Mouse (Mus musculus) forebrain, embryonic 16.5 days (tissue): ENCODE data around the gene Ssc5d. TPM values are rescaled to one million over a fixed set of nuclear protein-coding genes. Genes with fewer than 3 reads are reported as not detected.
A peak's percentile ranks its signal among the peaks of the same experiment; 100 is the strongest.

Experiments used
- ATAC-seq: fragments of 200-750 bp; cut with Nextera tagmentation; 2 replicates; pipeline ENCODE4 v1.8.0; 2017; ENCODE audit warnings: mild to moderate bottlenecking, moderate library complexity
- H3K27ac ChIP-seq: fragments of 300-500 bp; sonication (generic); 2 replicates; pipeline ENCODE4 v1.5.1; 2014; ENCODE audit warnings: low read length, control low read depth
- H3K27me3 ChIP-seq: fragments of 300-500 bp; sonication (generic); replicated peaks from 2 replicates; pipeline ENCODE4 v1.6.1; 2014; ENCODE audit warnings: low read length; ENCODE audit not compliant: control insufficient read depth, insufficient read depth
- H3K36me3 ChIP-seq: fragments of 300-500 bp; sonication (generic); 2 replicates; pipeline ENCODE4 v1.6.1; 2014; ENCODE audit not compliant: control insufficient read depth, insufficient read depth
- H3K4me1 ChIP-seq: fragments of 300-500 bp; sonication (generic); replicated peaks from 2 replicates; pipeline ENCODE4 v1.6.1; 2014; ENCODE audit warnings: low read length; ENCODE audit not compliant: control insufficient read depth, insufficient read depth
- H3K4me2 ChIP-seq: fragments of 300-500 bp; sonication (generic); 2 replicates; pipeline ENCODE4 v1.6.1; 2014; ENCODE audit warnings: mild to moderate bottlenecking, low read length, control low read depth
- H3K4me3 ChIP-seq: fragments of 300-500 bp; sonication (generic); replicated peaks from 2 replicates; pipeline ENCODE4 v1.5.1; 2014; ENCODE audit warnings: mild to moderate bottlenecking, low read length, control low read depth
- H3K9ac ChIP-seq: fragments of 300-500 bp; sonication (generic); replicated peaks from 2 replicates; pipeline ENCODE4 v1.6.1; 2014; ENCODE audit warnings: low read depth, low read length, control low read depth
- H3K9me3 ChIP-seq: fragments of 300-500 bp; sonication (generic); 2 replicates; pipeline ENCODE4 v1.6.1; 2016; ENCODE audit warnings: low read length; ENCODE audit not compliant: control insufficient read depth
- WGBS: fragments of 180-500 bp; shearing (Covaris S2); extraction: QIAGEN DNeasy Blood & Tissue Kit; methylation state at CpG from one replicate; pipeline ENCODE4 v1.1.7; 2014; 5-methylcytosine and 5-hydroxymethylcytosine counted together
- polyA plus RNA-seq: library from polyadenylated mRNA; unstranded; fragments of >200 nt; fragmentation: Nextera tagmentation; extraction: Ambion mirVana; gene quantifications from 2 replicates; pipeline ENCODE4 v1.2.1, GENCODE M21; 2015

The Ssc5d gene
- polyA plus RNA-seq, 1 experiment from 2014 or later = 0.34 TPM

GRCm38 (mm10) chr7:4917494-4917893 lies 8.1 kb upstream of the Ssc5d start:
- 85% methylated on average over 2 of the region's 2 CpGs for WGBS
- H3K27ac ChIP-seq = no peak overlapping the region
- H3K9me3 ChIP-seq = no peaks in the 10 kb centered on the region
- no peak overlapping the region for H3K9ac ChIP-seq
- H3K36me3 ChIP-seq = peaks cover 19% of the 10 kb centered on the region
- no peaks in the 10 kb centered on the region for H3K27me3 ChIP-seq
- no peak for ATAC-seq
- H3K4me3 ChIP-seq = no peak overlapping the region
- H3K4me2 ChIP-seq = no peak overlapping the region
- H3K4me1 ChIP-seq = peaks cover 29% of the 10 kb centered on the region

- no peak overlapping the region for H3K4me3 ChIP-seq
- no peak overlapping the region for H3K4me2 ChIP-seq
- no peaks in the 10 kb centered on the region for H3K9me3 ChIP-seq
- no peak overlapping the region for H3K9ac ChIP-seq
- no peak overlapping the region for H3K27ac ChIP-seq
- H3K27me3 ChIP-seq = no peaks in the 10 kb centered on the region
- peaks cover 41% of the 10 kb centered on the region for H3K4me1 ChIP-seq
- ATAC-seq = no peak
- peaks cover 19% of the 10 kb centered on the region for H3K36me3 ChIP-seq
- 92% methylated on average over 15 of the region's 15 CpGs for WGBS
These were observed 6.9 kb upstream of the Ssc5d start for GRCm38 (mm10) chr7:4918681-4919080.

GRCm38 (mm10) chr7:4919096-4919495 lies 6.5 kb upstream of the Ssc5d start:
- Histone ChIP-seq H3K36me3 (peaks cover 19% of the 10 kb centered on the region), H3K9ac (no peak overlapping the region), H3K27me3 (no peaks in the 10 kb centered on the region), H3K4me3 (no peak overlapping the region), H3K27ac (no peak overlapping the region), H3K9me3 (no peaks in the 10 kb centered on the region), H3K4me2 (no peak overlapping the region), H3K4me1 (peaks cover 45% of the 10 kb centered on the region)
- ATAC-seq = no peak
- 89% methylated on average over 21 of the region's 21 CpGs for WGBS

GRCm38 (mm10) chr7:4919971-4920370 lies 5.6 kb upstream of the Ssc5d start:
- ATAC-seq = no peak
- no peaks in the 10 kb centered on the region for H3K27me3 ChIP-seq
- H3K4me3 ChIP-seq = no peak overlapping the region
- H3K36me3 ChIP-seq = peaks cover 19% of the 10 kb centered on the region
- 93% methylated on average over 21 of the region's 21 CpGs for WGBS
- H3K9ac ChIP-seq = no peak overlapping the region
- H3K27ac ChIP-seq = no peak overlapping the region
- H3K4me2 ChIP-seq = no peak overlapping the region
- peaks cover 49% of the 10 kb centered on the region for H3K4me1 ChIP-seq
- no peaks in the 10 kb centered on the region for H3K9me3 ChIP-seq

GRCm38 (mm10) chr7:4920496-4920895 lies 5.1 kb upstream of the Ssc5d start:
- Histone ChIP-seq H3K9ac (0 out of 2 replicates have a peak overlapping the region, but pooled peaks have one; percentile 6), H3K27me3 (no peaks in the 10 kb centered on the region), H3K4me2 (no peak overlapping the region), H3K36me3 (peaks cover 19% of the 10 kb centered on the region), H3K4me1 (peaks cover 54% of the 10 kb centered on the region), H3K9me3 (no peaks in the 10 kb centered on the region), H3K27ac (peak overlapping the region; percentile 29; the same call in 1 of the 2 replicates), H3K4me3 (no peak overlapping the region)
- WGBS = 90% methylated on average over 19 of the region's 19 CpGs
- no peak for ATAC-seq

GRCm38 (mm10) chr7:4920976-4921823 lies 4.4 kb upstream of the Ssc5d start:
- H3K36me3 ChIP-seq = peaks cover 19% of the 10 kb centered on the region
- peaks cover 59% of the 10 kb centered on the region for H3K4me1 ChIP-seq
- no peaks in the 10 kb centered on the region for H3K9me3 ChIP-seq
- no peaks in the 10 kb centered on the region for H3K27me3 ChIP-seq
- H3K4me3 ChIP-seq = no peak overlapping the region
- peak overlapping the region; percentile 98 for H3K27ac ChIP-seq
- WGBS = 61% methylated on average over 23 of the region's 23 CpGs
- H3K9ac ChIP-seq = 0 out of 2 replicates have a peak overlapping the region, but pooled peaks have one; percentile 25
- ATAC-seq = no peak
- H3K4me2 ChIP-seq = no peak overlapping the region

GRCm38 (mm10) chr7:4921824-4922482 lies 3.6 kb upstream of the Ssc5d start, which contains the start of gene Nat14:
TSS of gene Nat14 (plus strand) at chr7:4922028.
- H3K9ac ChIP-seq = peak within 1 kb of the TSS; percentile 77
- peak within 1 kb of the TSS; percentile 98 for H3K27ac ChIP-seq
- WGBS = 22% methylated on average over 8 of the region's 8 CpGs
- H3K27me3 ChIP-seq = no peaks in the 10 kb centered on the region
- 0 out of 2 replicates have a peak, but pooled peaks have one; percentile 3 for ATAC-seq
- H3K4me2 ChIP-seq = peak within 1 kb of the TSS; percentile 100
- H3K4me3 ChIP-seq = peak within 1 kb of the TSS; percentile 56
- no peaks in the 10 kb centered on the region for H3K9me3 ChIP-seq
- H3K4me1 ChIP-seq = peaks cover 51% of the 10 kb centered on the region
- H3K36me3 ChIP-seq = peaks cover 19% of the 10 kb centered on the region

GRCm38 (mm10) chr7:4922508-4922907 lies 3.1 kb upstream of the Ssc5d start:
- H3K4me1 ChIP-seq = peaks cover 49% of the 10 kb centered on the region
- WGBS = 0% methylated on average over 14 of the region's 14 CpGs
- H3K4me3 ChIP-seq = peak overlapping the region; percentile 56
- peak; percentile 79 for ATAC-seq
- peak overlapping the region; percentile 100 for H3K4me2 ChIP-seq
- peaks cover 19% of the 10 kb centered on the region for H3K36me3 ChIP-seq
- peak overlapping the region; percentile 77 for H3K9ac ChIP-seq
- H3K9me3 ChIP-seq = no peaks in the 10 kb centered on the region
- H3K27ac ChIP-seq = peak overlapping the region; percentile 98
- H3K27me3 ChIP-seq = no peaks in the 10 kb centered on the region

- H3K9me3 ChIP-seq = no peaks in the 10 kb centered on the region
- peak overlapping the region; percentile 77 for H3K9ac ChIP-seq
- peaks cover 19% of the 10 kb centered on the region for H3K36me3 ChIP-seq
- H3K27ac ChIP-seq = peak overlapping the region; percentile 98
- peak overlapping the region; percentile 100 for H3K4me2 ChIP-seq
- H3K4me3 ChIP-seq = peak overlapping the region; percentile 56
- peaks cover 49% of the 10 kb centered on the region for H3K4me1 ChIP-seq
- no peaks in the 10 kb centered on the region for H3K27me3 ChIP-seq
- ATAC-seq = peak; percentile 51
- WGBS = 0% methylated on average over 14 of the region's 14 CpGs
These were observed 2.5 kb upstream of the Ssc5d start for GRCm38 (mm10) chr7:4922931-4923565.
